Mouse (Mus musculus) NIH3T3 (cell line): ENCODE results near the gene Slc35e3.
"Not testable (repeated sequence)": the region's sequence is repeated elsewhere in the genome, so short reads cannot be mapped to it uniquely, and the experiment has no call there.

Source experiments
- DNase-seq: peaks from one replicate; pipeline ENCODE4 v3.0.0-alpha.2; 2012; ENCODE audit warnings: low read depth

Gene Slc35e3

GRCm38 (mm10) chr10:117749787-117750343 lies 3.7 kb upstream of the Slc35e3 start:
- no peak for DNase-seq

DNA sequence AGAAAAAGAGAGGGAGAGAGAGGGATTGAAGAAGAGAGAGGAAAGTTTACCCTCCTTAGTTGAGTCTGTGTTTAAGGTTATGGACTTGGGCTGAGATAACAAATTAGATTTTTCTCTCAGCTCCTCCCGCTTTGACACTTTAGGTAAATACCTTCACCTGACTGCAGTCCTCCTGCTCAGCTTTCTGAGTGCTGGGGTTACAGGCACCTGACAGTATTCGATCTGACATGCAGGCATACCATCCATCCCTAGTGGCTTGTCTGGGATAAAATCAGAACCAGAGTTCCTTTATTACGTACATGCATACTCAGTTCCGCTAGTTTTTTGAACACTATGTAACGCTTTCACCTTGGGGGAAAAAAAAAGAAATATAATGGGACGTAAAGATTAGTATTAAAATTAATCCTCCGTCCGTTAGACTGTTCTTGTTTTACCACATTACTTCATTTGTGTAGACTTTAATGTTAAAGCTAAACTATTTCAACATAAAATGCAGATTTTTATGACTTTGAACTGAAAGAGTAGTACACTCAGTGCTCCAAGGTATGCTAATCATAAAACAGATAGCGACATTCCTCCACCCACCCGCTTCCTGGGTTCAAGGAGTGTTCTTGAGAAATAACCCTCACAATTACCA lies 3.0 kb upstream of the Slc35e3 start:
- DNase-seq, result no peak

GRCm38 (mm10) chr10:117748276-117749049 lies 2.3 kb upstream of the Slc35e3 start:
- no peak for DNase-seq

DNA sequence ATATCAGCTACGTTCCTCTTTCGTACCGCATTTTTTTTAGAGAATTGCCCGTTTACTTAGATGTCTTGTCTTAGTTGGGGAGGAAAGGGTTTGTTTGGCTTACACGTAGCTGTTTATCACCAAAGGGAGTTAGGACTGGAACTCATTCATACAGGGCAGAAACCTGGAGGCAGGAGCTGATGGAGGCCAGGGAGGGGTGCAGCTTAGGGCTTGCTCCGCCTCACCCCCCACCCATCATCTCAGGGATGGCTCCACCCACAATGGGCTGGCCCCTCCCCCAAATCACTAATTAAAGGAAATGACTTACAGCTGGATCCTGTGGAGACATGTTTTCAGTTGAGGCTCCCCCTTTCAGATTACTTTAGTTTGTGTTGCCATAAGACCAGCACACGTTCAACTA lies 1.5 kb upstream of the Slc35e3 start:
- peak; percentile 15 for DNase-seq

- not testable (repeated sequence) for DNase-seq
Measured at GRCm38 (mm10) chr10:117745570-117746296, 432 bp downstream of the Slc35e3 start.

GRCm38 (mm10) chr10:117743917-117744316 lies 2.2 kb downstream of the Slc35e3 start:
- DNase-seq, result no peak

DNA sequence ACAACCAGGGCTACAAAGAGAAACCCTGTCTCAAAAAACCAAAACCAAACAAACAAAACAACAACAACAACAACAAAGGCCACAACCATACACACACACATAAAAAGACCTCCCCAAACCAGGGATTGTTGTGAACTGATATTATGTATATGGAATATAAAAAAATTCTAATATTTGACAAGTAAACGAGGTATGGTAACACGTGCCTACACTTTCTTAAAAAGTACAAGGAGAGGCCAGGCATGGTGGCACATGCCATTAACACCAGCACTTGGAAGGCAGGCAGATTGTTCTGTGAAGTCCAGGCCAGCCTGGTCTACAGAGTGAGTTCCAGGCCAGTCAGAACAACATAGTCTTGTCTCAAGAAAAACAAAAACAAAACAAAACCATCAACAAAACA lies 3.0 kb downstream of the Slc35e3 start:
- no peak for DNase-seq

DNA sequence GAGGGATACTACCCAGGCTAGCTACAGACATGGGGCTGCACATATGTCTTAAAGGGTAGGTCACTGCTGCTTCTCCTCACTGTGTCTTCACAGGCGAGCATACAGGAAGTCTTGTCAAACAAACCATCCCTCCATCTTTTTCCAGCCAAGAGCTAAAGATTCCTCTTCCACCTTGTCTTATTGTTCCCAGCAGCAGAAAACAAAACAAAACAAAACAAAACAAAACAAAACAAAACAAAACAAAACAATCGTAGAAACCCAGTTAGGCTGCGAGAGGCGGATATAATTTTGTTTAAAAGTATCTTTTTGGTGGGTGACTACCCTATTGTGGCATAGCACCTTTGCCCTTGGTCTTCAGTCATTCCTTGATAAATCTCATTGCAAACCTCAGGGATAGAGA lies 3.5 kb downstream of the Slc35e3 start:
- DNase-seq, result no peak

- no peak for DNase-seq
Measured at GRCm38 (mm10) chr10:117741698-117742475, 4.3 kb downstream of the Slc35e3 start.

DNA sequence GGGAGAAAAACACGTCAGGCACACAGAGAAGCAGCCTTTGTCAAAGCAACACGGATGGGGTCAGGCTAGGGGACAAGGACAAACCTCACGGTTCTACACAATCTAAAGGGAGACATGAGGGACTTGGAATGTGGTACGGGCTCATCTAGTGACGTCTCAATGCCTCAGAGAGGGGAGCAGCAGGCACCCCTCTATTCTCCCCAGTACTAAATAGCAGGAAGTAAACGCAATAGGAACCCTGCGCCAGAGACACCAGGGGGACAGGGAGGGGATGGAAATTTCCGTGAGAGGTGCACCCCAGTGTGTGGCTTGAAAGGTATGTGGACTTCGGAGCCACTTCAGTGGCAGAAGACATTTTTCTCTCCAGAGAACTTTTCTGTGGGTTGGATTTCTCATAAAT lies 5.2 kb downstream of the Slc35e3 start:
- no peak for DNase-seq

GRCm38 (mm10) chr10:117740171-117740570 lies 6.0 kb downstream of the Slc35e3 start:
- DNase-seq, result no peak

DNA sequence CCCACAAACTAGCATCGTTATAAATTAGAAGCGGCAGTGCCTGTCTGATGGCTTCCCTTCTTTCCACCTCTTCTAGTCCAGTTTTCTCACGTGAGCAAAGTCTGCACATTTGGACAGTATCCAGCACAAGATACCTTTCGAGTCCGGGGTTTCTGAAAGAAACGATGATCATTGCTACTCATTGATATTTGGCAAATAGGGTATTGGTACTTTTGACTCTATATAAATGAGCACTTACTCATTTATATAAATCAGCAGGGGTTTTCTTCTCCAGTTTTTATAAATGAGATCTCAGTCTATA lies 6.6 kb downstream of the Slc35e3 start:
- DNase-seq, result no peak

- no peak for DNase-seq
Measured at GRCm38 (mm10) chr10:117738928-117739647, 7.1 kb downstream of the Slc35e3 start.

DNA sequence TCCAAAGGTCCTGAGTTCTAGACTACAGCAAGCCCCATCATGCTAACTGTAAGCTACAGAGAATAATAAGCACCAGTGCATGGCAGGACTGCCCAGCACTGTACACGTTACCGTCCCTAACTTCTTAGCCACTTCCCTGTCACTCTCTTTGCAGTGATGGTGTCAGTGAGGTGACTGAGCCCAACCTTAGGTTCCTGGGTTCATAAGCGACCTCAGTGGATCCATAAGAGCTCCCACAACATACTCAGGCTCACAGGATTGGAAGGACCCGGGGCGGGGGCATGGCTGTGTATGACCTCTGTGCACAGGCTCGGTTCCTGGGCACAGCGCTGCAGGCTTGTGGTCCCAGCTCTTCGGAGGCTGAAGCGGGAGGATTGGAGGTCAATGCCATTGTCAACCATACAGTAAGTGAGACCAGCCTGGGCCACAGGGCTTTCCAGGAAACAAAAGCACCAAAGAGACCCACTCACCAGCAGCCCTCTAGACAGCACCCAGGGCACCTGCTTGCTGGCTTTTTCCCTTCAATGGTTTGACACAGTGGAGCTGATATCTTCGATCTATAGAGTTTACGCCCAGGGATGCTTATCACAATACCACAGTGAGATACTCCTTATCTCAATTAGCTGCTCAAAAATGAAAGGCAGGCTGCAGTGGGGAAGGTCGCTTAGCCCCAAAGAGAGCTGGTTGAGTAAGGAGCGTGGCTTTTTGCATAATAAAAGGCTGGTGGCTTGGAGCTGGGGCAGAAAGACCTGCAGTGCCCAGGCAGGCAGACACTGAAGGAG lies 7.8 kb downstream of the Slc35e3 start:
- no peak for DNase-seq

DNA sequence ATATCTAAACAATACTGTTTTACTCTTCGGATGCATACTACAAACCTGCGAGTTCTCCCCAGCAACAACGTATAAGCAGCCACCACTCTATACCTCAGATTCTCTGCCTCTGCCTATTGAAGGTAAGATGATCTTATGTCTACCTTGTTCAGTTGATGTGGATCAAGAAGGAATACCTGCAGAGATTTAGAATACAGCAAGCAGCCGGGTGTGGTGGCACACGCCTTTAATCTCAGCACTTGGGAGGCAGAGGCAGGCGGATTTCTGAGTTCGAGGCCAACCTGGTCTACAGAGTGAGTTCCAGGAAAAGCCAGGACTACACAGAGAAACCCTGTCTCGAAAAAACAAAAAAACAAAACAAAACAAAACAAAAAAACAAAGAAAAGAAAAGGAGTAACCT lies 8.7 kb downstream of the Slc35e3 start:
- not testable (repeated sequence) for DNase-seq

DNA sequence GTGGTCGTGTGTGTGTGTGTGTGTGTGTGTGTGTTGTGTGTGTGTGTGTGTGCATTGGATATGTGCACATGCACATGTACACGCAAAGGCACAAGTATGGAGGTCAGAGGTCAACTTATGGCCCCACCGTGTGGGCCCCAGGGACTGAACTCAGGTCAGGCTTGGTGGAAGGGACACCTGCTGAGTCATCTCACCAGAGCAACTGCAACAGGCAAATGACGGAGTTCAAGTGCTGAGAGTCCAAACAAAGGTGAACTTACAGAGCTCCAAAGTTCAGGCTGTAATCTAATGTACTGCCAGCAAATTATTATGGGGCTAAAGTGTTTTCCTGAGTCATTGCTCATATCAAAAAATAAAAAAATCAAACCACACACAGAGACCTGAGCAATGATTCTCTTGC lies 9.1 kb downstream of the Slc35e3 start:
- DNase-seq, result no peak

DNA sequence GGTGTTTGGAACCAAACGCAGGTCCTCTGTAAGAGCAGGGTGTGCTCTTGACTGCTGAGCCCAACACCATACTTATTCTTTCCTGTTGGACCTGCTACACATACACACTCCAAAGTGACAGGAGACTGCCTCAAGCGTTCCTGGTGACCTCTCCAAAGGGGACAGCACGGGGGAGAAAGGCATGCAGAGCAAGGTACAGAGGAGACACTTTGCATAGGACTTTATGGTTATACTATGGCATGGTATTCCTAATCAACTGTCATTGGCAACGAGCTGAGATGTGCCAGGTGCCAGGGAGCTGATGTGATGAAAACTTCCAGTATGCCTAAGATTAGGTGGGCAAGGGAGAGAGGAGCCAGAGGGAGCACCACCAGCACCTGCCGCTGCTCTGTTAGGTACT lies 9.6 kb downstream of the Slc35e3 start:
- DNase-seq, result no peak

DNA sequence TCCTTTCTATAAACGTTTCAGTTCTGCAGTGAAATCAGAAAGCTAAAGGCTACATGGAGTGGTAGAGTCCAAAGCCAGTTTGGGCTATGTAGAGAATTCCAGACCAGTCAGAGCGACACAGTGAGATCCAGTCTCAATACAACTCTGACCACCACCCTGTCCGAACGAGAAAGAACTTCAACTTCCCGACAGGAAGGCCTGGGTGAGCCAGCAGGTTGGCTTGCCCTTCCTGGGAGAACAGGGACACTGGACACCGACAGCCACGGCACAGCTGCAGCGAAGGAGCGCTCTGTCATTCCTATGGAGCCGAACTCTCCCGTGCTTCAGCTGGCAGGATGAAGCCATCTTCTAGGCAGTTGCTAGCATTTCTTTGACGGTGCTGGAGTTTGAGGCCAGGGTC lies 10.8 kb downstream of the Slc35e3 start:
- not testable (repeated sequence) for DNase-seq

GRCm38 (mm10) chr10:117734104-117734852 lies 11.9 kb downstream of the Slc35e3 start:
- peak; percentile 60 for DNase-seq

DNA sequence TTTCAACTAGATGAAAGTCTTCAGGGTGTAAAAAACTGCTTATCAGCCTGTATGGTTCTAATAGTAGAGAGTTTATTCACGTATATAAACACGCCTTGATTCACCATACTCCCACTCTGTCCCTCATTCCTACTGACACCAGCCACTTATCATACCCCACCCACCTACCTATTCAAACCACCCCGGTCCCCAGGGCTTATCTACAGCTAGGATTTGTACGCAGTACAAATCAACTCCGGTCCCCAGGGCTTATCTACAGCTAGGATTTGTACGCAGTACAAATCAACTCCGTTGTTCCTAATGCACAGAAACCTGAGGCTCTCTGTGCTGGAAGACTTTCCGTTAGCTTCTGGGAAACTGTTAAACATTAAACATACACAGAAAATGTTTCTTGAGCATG lies 12.5 kb downstream of the Slc35e3 start:
- not testable (repeated sequence) for DNase-seq
